Mouse (Mus musculus) kidney, adult 2 months (tissue): Measurements from ENCODE around the gene Rnf128.

ENCODE experiments used
- CTCF ChIP-seq: fragments of 200-500 bp; conservative IDR thresholded peaks from 2 replicates; pipeline ENCODE4 v1.5.1; 2011; ENCODE audit warnings: low read depth, mild to moderate bottlenecking, control low read depth, low read length, moderate library complexity, mixed read lengths; ENCODE audit not compliant: insufficient read depth, insufficient read length
- POLR2A ChIP-seq: fragments of 200-500 bp; IDR thresholded peaks from one replicate; pipeline ENCODE4 v1.6.1; 2011; ENCODE audit warnings: low read depth, low read length, control low read depth

- TF ChIP-seq POLR2A (no peak), CTCF (no peak)
These were observed 726 bp upstream of the Rnf128 start for GRCm38 (mm10) chrX:139562255-139562924.
